Mouse (Mus musculus): ENCODE data around the gene Ice1.

- TF ChIP-seq CTCF (conservative IDR thresholded peaks at IDR 0.05; ENCODE audit: insufficient read depth, insufficient read length, low read depth, low read length) (peak; percentile 43), POLR2A (IDR thresholded peaks at IDR 0.05; ENCODE audit: low read depth, low read length) (no peak)
These were observed 32.7 kb downstream of the Ice1 start for GRCm38 (mm10) chr13:70604723-70605122.
